Comparison of ENCODE assay signal across 8 mouse cellular contexts in the genomic region with DNA sequence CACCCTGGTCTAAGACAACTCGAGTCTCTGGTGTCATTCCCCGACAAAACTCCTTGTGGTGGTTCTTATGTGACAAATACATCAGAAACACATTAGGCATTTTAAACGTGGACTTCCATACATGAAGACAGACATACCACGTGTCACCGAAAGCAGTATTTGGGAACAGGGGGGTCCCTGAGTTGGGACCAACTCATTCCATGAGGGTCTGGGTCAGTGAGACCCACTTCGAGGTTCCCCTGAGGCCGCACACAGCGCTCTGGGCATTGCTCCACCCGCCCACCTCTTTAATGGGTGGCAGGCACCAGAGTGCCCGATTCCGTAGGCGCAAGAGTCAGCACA. TPM values are rescaled to one million over a fixed set of nuclear protein-coding genes. Genes with fewer than 3 reads are reported as not detected.
DNase-seq lines count a peak whose midpoint lies in the region; ATAC-seq and TF ChIP-seq lines count a peak whose summit lies in the region.

No protein-coding gene starts in this region.

- TF ChIP-seq CTCF in ES-Bruce4 (IDR thresholded peaks at IDR 0.05; ENCODE audit: low read depth, low read length) = no peak

- peak overlapping the region; percentile 77 for H3K4me3 ChIP-seq in heart, embryonic 13.5 days
- H3K4me3 ChIP-seq in ES-Bruce4 (ENCODE audit: low read depth, low read length) = peak overlapping the region; percentile 73
- H3K4me3 ChIP-seq in forebrain, embryonic 14.5 days (ENCODE audit: low read depth, low read length) = peak overlapping the region; percentile 64
- peak overlapping the region; percentile 52 for H3K4me3 ChIP-seq in liver, embryonic 15.5 days (replicated peaks)

- H3K27me3 ChIP-seq in heart, embryonic 13.5 days (replicated peaks) = peaks cover 68% of the 10 kb centered on the region
- H3K27me3 ChIP-seq in ES-Bruce4 (ENCODE audit: control insufficient read depth, insufficient read depth, low read length, poor library complexity, severe bottlenecking) = peaks cover 30% of the 10 kb centered on the region
- peaks cover 54% of the 10 kb centered on the region for H3K27me3 ChIP-seq in forebrain, embryonic 14.5 days (replicated peaks; ENCODE audit: control insufficient read depth, insufficient read depth, low read length)
- H3K27me3 ChIP-seq in liver, embryonic 15.5 days = peaks cover 91% of the 10 kb centered on the region

- no peak overlapping the region for H3K27ac ChIP-seq in heart, embryonic 13.5 days (replicated peaks)
- H3K27ac ChIP-seq in ES-Bruce4 (ENCODE audit: insufficient read depth, low read length) = no peak overlapping the region
- 0 out of 2 replicates have a peak overlapping the region, but pooled peaks have one; percentile 83 for H3K27ac ChIP-seq in forebrain, embryonic 14.5 days (ENCODE audit: low read depth, low read length)
- no peak overlapping the region for H3K27ac ChIP-seq in liver, embryonic 15.5 days (replicated peaks)

- H3K36me3 ChIP-seq in heart, embryonic 13.5 days = no peaks in the 10 kb centered on the region
- no peaks in the 10 kb centered on the region for H3K36me3 ChIP-seq in ES-Bruce4 (ENCODE audit: control insufficient read depth, insufficient read depth, low read length, poor library complexity, severe bottlenecking)
- no peaks in the 10 kb centered on the region for H3K36me3 ChIP-seq in forebrain, embryonic 14.5 days (ENCODE audit: control insufficient read depth, insufficient read depth, low read length)
- H3K36me3 ChIP-seq in liver, embryonic 15.5 days (replicated peaks) = no peaks in the 10 kb centered on the region

- H3K4me1 ChIP-seq in heart, embryonic 13.5 days = peaks cover 25% of the 10 kb centered on the region
- peaks cover 2% of the 10 kb centered on the region for H3K4me1 ChIP-seq in ES-Bruce4 (ENCODE audit: control insufficient read depth, insufficient read depth, low read length)
- H3K4me1 ChIP-seq in forebrain, embryonic 14.5 days (ENCODE audit: control insufficient read depth, insufficient read depth, low read length) = peaks cover 25% of the 10 kb centered on the region
- peaks cover 25% of the 10 kb centered on the region for H3K4me1 ChIP-seq in liver, embryonic 15.5 days (replicated peaks)

- H3K9ac ChIP-seq in heart, embryonic 13.5 days = peak overlapping the region; percentile 84
- peak overlapping the region; percentile 49 for H3K9ac ChIP-seq in ES-Bruce4 (ENCODE audit: low read depth, poor library complexity, severe bottlenecking)
- H3K9ac ChIP-seq in forebrain, embryonic 14.5 days (ENCODE audit: low read length) = peak overlapping the region; percentile 81
- H3K9ac ChIP-seq in liver, embryonic 15.5 days = no peak overlapping the region

- H3K9me3 ChIP-seq in heart, embryonic 13.5 days = no peaks in the 10 kb centered on the region
- no peaks in the 10 kb centered on the region for H3K9me3 ChIP-seq in ES-Bruce4 (replicated peaks; ENCODE audit: control insufficient read depth, insufficient read depth, low read length, poor library complexity, severe bottlenecking)
- H3K9me3 ChIP-seq in forebrain, embryonic 14.5 days (replicated peaks; ENCODE audit: control insufficient read depth, low read length) = no peaks in the 10 kb centered on the region
- H3K9me3 ChIP-seq in liver, embryonic 15.5 days (replicated peaks) = no peaks in the 10 kb centered on the region

- intact Hi-C loops in heart, postnatal 14 days (cut with DNase I) = loop anchor here (5.0 kb wide), 2 partner anchors 70 to 415 kb away; no protein-coding TSS in a partner anchor

- no peak for TF ChIP-seq EP300 in ES-Bruce4 (IDR thresholded peaks at IDR 0.05; ENCODE audit: insufficient read depth, low read depth, low read length)

- peak overlapping the region; percentile 100 for H3K4me2 ChIP-seq in heart, embryonic 13.5 days
- H3K4me2 ChIP-seq in forebrain, embryonic 14.5 days (ENCODE audit: low read length) = peak overlapping the region; percentile 97
- H3K4me2 ChIP-seq in liver, embryonic 15.5 days = peak overlapping the region; percentile 73

- TF ChIP-seq POLR2A in ES-Bruce4 (IDR thresholded peaks at IDR 0.05; ENCODE audit: insufficient read depth, low read length) = no peak

- ATAC-seq in heart, embryonic 13.5 days (ENCODE audit: extremely low read depth, insufficient number of reproducible peaks, low FRiP score, low TSS enrichment) = no peak
- ATAC-seq in forebrain, embryonic 14.5 days = no peak
- no peak for ATAC-seq in liver, embryonic 15.5 days (ENCODE audit: insufficient read depth)

- no peak for DNase-seq in heart, postnatal 14 days
- peak; percentile 27 for DNase-seq in forebrain, embryonic 14.5 days (ENCODE audit: low spot score)
- DNase-seq in frontal cortex, postnatal 10 days (ENCODE audit: low spot score in 2 of 2) = no peak
- no peak for DNase-seq in right cerebral cortex, postnatal 4 days
- no peak for DNase-seq in ovary, postnatal 14 days (ENCODE audit: low spot score)

- WGBS in heart, embryonic 13.5 days = 2% methylated on average over 12 of the region's 12 CpGs
- under 1% methylated on average over 12 of the region's 12 CpGs for WGBS in forebrain, embryonic 14.5 days
- WGBS in liver, embryonic 15.5 days (ENCODE audit: insufficient replicate concordance) = 4% methylated on average over 12 of the region's 12 CpGs

RNA-seq across cellular contexts. Expression of gene Ptch1, which starts 1.3 kb away (rescaled TPM):
- polyA plus RNA-seq in heart, embryonic 13.5 days (2015; fragmentation: Nextera tagmentation; extraction: Ambion mirVana) = 6.4 and 6.8 TPM in 2 replicates
- 10 to 100 TPM; 12.0 to 16.1 TPM for total RNA-seq in heart, postnatal 14 days (2021)
- polyA plus RNA-seq in ES-Bruce4 (2011; ENCODE audit: insufficient read depth, insufficient read length, low read depth, missing spikeins) = 45.5 and 48.8 TPM in 2 replicates
- 9.7 and 11.3 TPM in 2 replicates for polyA plus RNA-seq in forebrain, embryonic 14.5 days (2014; fragmentation: Nextera tagmentation; extraction: Ambion mirVana)
- 3.1 TPM in 2 replicates for polyA plus RNA-seq in liver, embryonic 15.5 days (2015; fragmentation: Nextera tagmentation; extraction: Ambion mirVana)
